ENCODE assay signal across 7 mouse cellular contexts in genomic region chr15:98805324-98806040, GRCm38 (mm10). TPM values are rescaled to one million over a fixed set of nuclear protein-coding genes. Genes with fewer than 3 reads are reported as not detected.
A peak's percentile ranks its signal among the peaks of the same experiment; 100 is the strongest.
DNase-seq lines count a peak whose midpoint lies in the region; ATAC-seq and TF ChIP-seq lines count a peak whose summit lies in the region.

No protein-coding gene starts in this region.

- H3K36me3 ChIP-seq in embryonic facial prominence, embryonic 11.5 days (replicated peaks; ENCODE audit: control insufficient read depth, insufficient read depth, low read depth, low read length), result no peaks in the 10 kb centered on the region
- no peaks in the 10 kb centered on the region for H3K36me3 ChIP-seq in midbrain, embryonic 15.5 days (replicated peaks)
- no peaks in the 10 kb centered on the region for H3K36me3 ChIP-seq in stomach, embryonic 15.5 days

- WGBS in embryonic facial prominence, embryonic 11.5 days, result under 1% methylated on average over 64 of the region's 64 CpGs
- under 1% methylated on average over 64 of the region's 64 CpGs for whole genome bisulfite sequencing in midbrain, embryonic 15.5 days
- 2% methylated on average over 64 of the region's 64 CpGs for WGBS in stomach, embryonic 15.5 days

- H3K27ac ChIP-seq in bone marrow macrophage, adult 2 months (ENCODE audit: insufficient read depth, low read depth, low read length), result no peak overlapping the region
- H3K27ac ChIP-seq in embryonic facial prominence, embryonic 11.5 days (replicated peaks; ENCODE audit: low read depth, low read length), result no peak overlapping the region
- no peak overlapping the region for H3K27ac ChIP-seq in midbrain, embryonic 15.5 days
- no peak overlapping the region for H3K27ac ChIP-seq in stomach, embryonic 15.5 days

- peaks cover 90% of the 10 kb centered on the region for H3K27me3 ChIP-seq in embryonic facial prominence, embryonic 11.5 days (ENCODE audit: control insufficient read depth, insufficient read depth, low read length)
- peaks cover 95% of the 10 kb centered on the region for H3K27me3 ChIP-seq in midbrain, embryonic 15.5 days (replicated peaks)
- H3K27me3 ChIP-seq in stomach, embryonic 15.5 days (replicated peaks), result peaks cover 92% of the 10 kb centered on the region

- H3K4me3 ChIP-seq in bone marrow macrophage, adult 2 months (ENCODE audit: insufficient read depth, low read length), result peak overlapping the region; percentile 42
- peak overlapping the region; percentile 35 for H3K4me3 ChIP-seq in embryonic facial prominence, embryonic 11.5 days (ENCODE audit: low read depth, low read length)
- H3K4me3 ChIP-seq in midbrain, embryonic 15.5 days, result peak overlapping the region; percentile 48
- peak overlapping the region; percentile 39 for H3K4me3 ChIP-seq in stomach, embryonic 15.5 days (replicated peaks)

- peak; percentile 87 for DNase-seq in embryonic facial prominence, embryonic 11.5 days (ENCODE audit: low spot score)
- DNase-seq in heart, adult 9 months (ENCODE audit: low spot score in 2 of 2), result peak; percentile 55 to 62
- peak; percentile 65 for DNase-seq in kidney, adult 9 months
- DNase-seq in liver, result peak; percentile 62

- H3K9ac ChIP-seq in embryonic facial prominence, embryonic 11.5 days (replicated peaks; ENCODE audit: low read length), result peak overlapping the region; percentile 60
- H3K9ac ChIP-seq in midbrain, embryonic 15.5 days, result peak overlapping the region; percentile 51
- no peak overlapping the region for H3K9ac ChIP-seq in stomach, embryonic 15.5 days

- no peak for TF ChIP-seq CTCF in bone marrow macrophage, adult 2 months (IDR thresholded peaks at IDR 0.05; ENCODE audit: low read depth, low read length)

- peak overlapping the region; percentile 69 for H3K4me2 ChIP-seq in embryonic facial prominence, embryonic 11.5 days (ENCODE audit: low read depth, low read length)
- peak overlapping the region; percentile 88 for H3K4me2 ChIP-seq in midbrain, embryonic 15.5 days
- peak overlapping the region; percentile 90 for H3K4me2 ChIP-seq in stomach, embryonic 15.5 days

- TF ChIP-seq POLR2A in bone marrow macrophage, adult 2 months (IDR thresholded peaks at IDR 0.05; ENCODE audit: borderline replicate concordance, low read depth, low read length), result no peak

- H3K4me1 ChIP-seq in bone marrow macrophage, adult 2 months (ENCODE audit: control insufficient read depth, insufficient read depth, low read length), result peaks cover 9% of the 10 kb centered on the region
- H3K4me1 ChIP-seq in embryonic facial prominence, embryonic 11.5 days (ENCODE audit: control insufficient read depth, insufficient read depth, low read length), result peaks cover 16% of the 10 kb centered on the region
- peaks cover 54% of the 10 kb centered on the region for H3K4me1 ChIP-seq in midbrain, embryonic 15.5 days
- peaks cover 33% of the 10 kb centered on the region for H3K4me1 ChIP-seq in stomach, embryonic 15.5 days

- no peaks in the 10 kb centered on the region for H3K9me3 ChIP-seq in embryonic facial prominence, embryonic 11.5 days (replicated peaks; ENCODE audit: control insufficient read depth, low read length)
- no peaks in the 10 kb centered on the region for H3K9me3 ChIP-seq in midbrain, embryonic 15.5 days
- H3K9me3 ChIP-seq in stomach, embryonic 15.5 days, result no peaks in the 10 kb centered on the region

- ATAC-seq in embryonic facial prominence, embryonic 11.5 days (replicated peaks; ENCODE audit: insufficient number of reproducible peaks, low FRiP score, low TSS enrichment, low read depth), result no peak
- ATAC-seq in midbrain, embryonic 15.5 days (replicated peaks), result peak; percentile 46; the same call in 1 of the 2 replicates
- ATAC-seq in stomach, embryonic 15.5 days (ENCODE audit: insufficient read depth, low FRiP score, low read depth), result no peak

RNA-seq across cellular contexts. Expression of gene Ddn, which starts 3.8 kb away (rescaled TPM):
- not detected in 2 replicates for polyA plus RNA-seq in bone marrow macrophage, adult 2 months (2012; ENCODE audit: insufficient read depth, insufficient read length, missing spikeins)
- polyA plus RNA-seq in embryonic facial prominence, embryonic 11.5 days (2014; fragmentation: Nextera tagmentation; extraction: Ambion mirVana), result 0.26 and 0.27 TPM in 2 replicates
- polyA plus RNA-seq in midbrain, embryonic 15.5 days (2015; fragmentation: Nextera tagmentation; extraction: Ambion mirVana), result 0.52 and 0.81 TPM in 2 replicates
- polyA plus RNA-seq in stomach, embryonic 15.5 days (2015; fragmentation: Nextera tagmentation; extraction: Ambion mirVana), result not detected in 2 replicates

RNA-seq across cellular contexts. Expression of gene Wnt1, which starts 15.8 kb away (rescaled TPM):
- polyA plus RNA-seq in bone marrow macrophage, adult 2 months (2012; ENCODE audit: insufficient read depth, insufficient read length, missing spikeins), result not detected in 2 replicates
- 0.28 and 0.33 TPM in 2 replicates for polyA plus RNA-seq in embryonic facial prominence, embryonic 11.5 days (2014; fragmentation: Nextera tagmentation; extraction: Ambion mirVana)
- 2.0 and 2.9 TPM in 2 replicates for polyA plus RNA-seq in midbrain, embryonic 15.5 days (2015; fragmentation: Nextera tagmentation; extraction: Ambion mirVana)
- polyA plus RNA-seq in stomach, embryonic 15.5 days (2015; fragmentation: Nextera tagmentation; extraction: Ambion mirVana), result not detected in 2 replicates

RNA-seq across cellular contexts. Expression of gene Prkag1, which starts 25.8 kb away (rescaled TPM):
- polyA plus RNA-seq in bone marrow macrophage, adult 2 months (2012; ENCODE audit: insufficient read depth, insufficient read length, missing spikeins), result 82.3 and 86.6 TPM in 2 replicates
- polyA plus RNA-seq in embryonic facial prominence, embryonic 11.5 days (2014; fragmentation: Nextera tagmentation; extraction: Ambion mirVana), result 69.8 and 73.1 TPM in 2 replicates
- polyA plus RNA-seq in midbrain, embryonic 15.5 days (2015; fragmentation: Nextera tagmentation; extraction: Ambion mirVana), result 72.7 and 84.7 TPM in 2 replicates
- 82.4 and 85.6 TPM in 2 replicates for polyA plus RNA-seq in stomach, embryonic 15.5 days (2015; fragmentation: Nextera tagmentation; extraction: Ambion mirVana)

RNA-seq across cellular contexts. Expression of gene Wnt10b, which starts 27.5 kb away (rescaled TPM):
- polyA plus RNA-seq in bone marrow macrophage, adult 2 months (2012; ENCODE audit: insufficient read depth, insufficient read length, missing spikeins), result not detected in 2 replicates
- polyA plus RNA-seq in embryonic facial prominence, embryonic 11.5 days (2014; fragmentation: Nextera tagmentation; extraction: Ambion mirVana), result 1.6 and 2.3 TPM in 2 replicates
- polyA plus RNA-seq in midbrain, embryonic 15.5 days (2015; fragmentation: Nextera tagmentation; extraction: Ambion mirVana), result 0.17 TPM in 1 of 2 replicates, not detected in the other
- polyA plus RNA-seq in stomach, embryonic 15.5 days (2015; fragmentation: Nextera tagmentation; extraction: Ambion mirVana), result 0.08 TPM in 1 of 2 replicates, not detected in the other

RNA-seq across cellular contexts. Expression of gene Arf3, which starts 42.5 kb away (rescaled TPM):
- polyA plus RNA-seq in bone marrow macrophage, adult 2 months (2012; ENCODE audit: insufficient read depth, insufficient read length, missing spikeins), result 93.8 and 103 TPM in 2 replicates
- polyA plus RNA-seq in embryonic facial prominence, embryonic 11.5 days (2014; fragmentation: Nextera tagmentation; extraction: Ambion mirVana), result 24.5 and 28.7 TPM in 2 replicates
- polyA plus RNA-seq in midbrain, embryonic 15.5 days (2015; fragmentation: Nextera tagmentation; extraction: Ambion mirVana), result 103 and 106 TPM in 2 replicates
- polyA plus RNA-seq in stomach, embryonic 15.5 days (2015; fragmentation: Nextera tagmentation; extraction: Ambion mirVana), result 41.6 and 45.2 TPM in 2 replicates
